Mouse (Mus musculus): ENCODE data around the gene Rhbg.

GRCm38 (mm10) chr3:88210121-88210520 is 44.4 kb downstream of the Rhbg start:
- TF ChIP-seq CTCF (IDR thresholded peaks at IDR 0.05) (no peak), EP300 (IDR thresholded peaks at IDR 0.05) (no peak)

Measured in lung, postnatal 0 days (tissue).